Mouse (Mus musculus): ENCODE data around the gene Nav1.

DNA sequence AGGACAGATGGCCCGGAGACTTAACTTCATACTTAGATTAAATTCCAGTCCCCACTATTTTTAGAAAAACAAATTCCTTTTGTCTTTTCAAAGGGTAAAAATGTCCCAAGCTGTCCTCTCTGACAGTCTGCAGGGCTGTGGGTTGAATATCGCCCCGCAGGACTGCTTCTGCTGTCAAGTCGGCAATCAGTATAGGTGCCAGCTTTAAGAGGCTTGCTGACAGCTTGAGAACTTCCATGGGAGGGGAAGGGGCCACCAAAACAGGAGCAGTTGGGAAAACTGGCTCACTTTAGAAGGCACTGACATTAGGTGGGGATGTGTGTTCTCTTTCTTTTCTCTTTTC is 82.6 kb downstream of the Nav1 start:
- TF ChIP-seq CTCF (IDR thresholded peaks at IDR 0.05; ENCODE audit: extremely low read depth, insufficient read depth, insufficient read length, insufficient replicate concordance) (no peak), POLR2A (IDR thresholded peaks at IDR 0.05; ENCODE audit: low read depth, low read length) (no peak)
